Mouse (Mus musculus) hindbrain, embryonic 16.5 days (tissue): ENCODE measurements around the gene Myoc. TPM values are rescaled to one million over a fixed set of nuclear protein-coding genes. Genes with fewer than 3 reads are reported as not detected.
A peak's percentile ranks its signal among the peaks of the same experiment; 100 is the strongest.

Experiments used
- ATAC-seq: fragments of 200-750 bp; cut with Nextera tagmentation; 2 replicates; pipeline ENCODE4 v1.8.0; 2017; ENCODE audit warnings: moderate TSS enrichment, moderate library complexity
- H3K27ac ChIP-seq: fragments of 300-500 bp; sonication (generic); 2 replicates; pipeline ENCODE4 v1.5.1; 2014; ENCODE audit warnings: low read depth, mild to moderate bottlenecking, control low read depth, low read length, moderate library complexity
- H3K27me3 ChIP-seq: fragments of 300-500 bp; sonication (generic); replicated peaks from 2 replicates; pipeline ENCODE4 v1.6.1; 2014; ENCODE audit warnings: low read length; ENCODE audit not compliant: control insufficient read depth, insufficient read depth
- H3K36me3 ChIP-seq: fragments of 300-500 bp; sonication (generic); 2 replicates; pipeline ENCODE4 v1.6.1; 2014; ENCODE audit warnings: mild to moderate bottlenecking, low read length, moderate library complexity, mixed read lengths; ENCODE audit not compliant: control insufficient read depth, insufficient read depth
- H3K4me1 ChIP-seq: fragments of 300-500 bp; sonication (generic); 2 replicates; pipeline ENCODE4 v1.6.1; 2014; ENCODE audit warnings: low read depth, low read length; ENCODE audit not compliant: control insufficient read depth, insufficient read depth
- H3K4me2 ChIP-seq: fragments of 300-500 bp; sonication (generic); 2 replicates; pipeline ENCODE4 v1.6.1; 2014; ENCODE audit warnings: mild to moderate bottlenecking, low read length, control low read depth, moderate library complexity
- H3K4me3 ChIP-seq: fragments of 300-500 bp; sonication (generic); 2 replicates; pipeline ENCODE4 v1.5.1; 2014; ENCODE audit warnings: mild to moderate bottlenecking, low read length, control low read depth, moderate library complexity
- H3K9ac ChIP-seq: fragments of 300-500 bp; sonication (generic); 2 replicates; pipeline ENCODE4 v1.6.1; 2014; ENCODE audit warnings: low read depth, mild to moderate bottlenecking, control low read depth, low read length, moderate library complexity
- H3K9me3 ChIP-seq: fragments of 300-500 bp; sonication (generic); 2 replicates; pipeline ENCODE4 v1.6.1; 2014; ENCODE audit warnings: mild to moderate bottlenecking, low read length, moderate library complexity; ENCODE audit not compliant: control insufficient read depth
- WGBS: fragments of 180-500 bp; shearing (Covaris S2); extraction: QIAGEN DNeasy Blood & Tissue Kit; methylation state at CpG from one replicate; pipeline ENCODE4 v1.1.7; 2014; 5-methylcytosine and 5-hydroxymethylcytosine counted together
- polyA plus RNA-seq: library from polyadenylated mRNA; unstranded; fragments of >200 nt; fragmentation: Nextera tagmentation; extraction: Ambion mirVana; gene quantifications from 2 replicates; pipeline ENCODE4 v1.2.1, GENCODE M21; 2015

Gene Myoc
- polyA plus RNA-seq, 1 experiment from 2014 or later, result 0.10 TPM

DNA sequence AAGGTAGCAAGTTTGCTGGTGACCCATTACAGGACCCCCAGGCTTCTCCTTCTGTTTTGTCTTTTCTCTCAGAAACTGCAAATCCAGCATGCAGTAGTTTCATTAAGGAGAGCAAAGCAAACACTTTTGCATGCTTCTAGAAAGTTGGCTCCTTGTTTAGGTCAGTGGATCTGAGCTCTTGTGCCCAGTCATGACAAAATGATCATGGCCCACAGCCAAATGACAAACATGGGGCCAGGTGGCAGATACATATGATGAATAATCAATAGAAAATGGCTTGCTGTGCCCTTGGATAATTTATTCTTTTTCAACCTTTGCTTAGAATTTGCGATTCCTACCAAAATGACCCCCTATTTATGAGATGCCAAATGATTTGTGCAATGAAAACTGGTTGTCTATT is 906 bp downstream of the Myoc start:
- no peak overlapping the region for H3K4me2 ChIP-seq
- H3K9ac ChIP-seq, result no peak overlapping the region
- no peaks in the 10 kb centered on the region for H3K27me3 ChIP-seq
- no peaks in the 10 kb centered on the region for H3K36me3 ChIP-seq
- 72% methylated on average over 1 of the region's 1 CpGs for WGBS
- H3K4me3 ChIP-seq, result no peak overlapping the region
- H3K27ac ChIP-seq, result no peak overlapping the region
- no peaks in the 10 kb centered on the region for H3K4me1 ChIP-seq
- no peaks in the 10 kb centered on the region for H3K9me3 ChIP-seq
- ATAC-seq, result no peak

GRCm38 (mm10) chr1:162642591-162642990 is 3.6 kb downstream of the Myoc start:
- no peaks in the 10 kb centered on the region for H3K27me3 ChIP-seq
- no peak overlapping the region for H3K4me3 ChIP-seq
- no peaks in the 10 kb centered on the region for H3K36me3 ChIP-seq
- no peaks in the 10 kb centered on the region for H3K9me3 ChIP-seq
- H3K4me2 ChIP-seq, result no peak overlapping the region
- ATAC-seq, result no peak
- no peaks in the 10 kb centered on the region for H3K4me1 ChIP-seq
- 77% methylated on average over 3 of the region's 3 CpGs for WGBS
- H3K27ac ChIP-seq, result no peak overlapping the region
- H3K9ac ChIP-seq, result no peak overlapping the region

GRCm38 (mm10) chr1:162643752-162644151 is 4.8 kb downstream of the Myoc start:
- WGBS, result 50% methylated on average over 4 of the region's 4 CpGs
- Histone ChIP-seq H3K4me2 (no peak overlapping the region), H3K36me3 (no peaks in the 10 kb centered on the region), H3K9me3 (no peaks in the 10 kb centered on the region), H3K27ac (no peak overlapping the region), H3K27me3 (no peaks in the 10 kb centered on the region), H3K9ac (no peak overlapping the region), H3K4me1 (no peaks in the 10 kb centered on the region), H3K4me3 (no peak overlapping the region)
- ATAC-seq, result peak; percentile 78

DNA sequence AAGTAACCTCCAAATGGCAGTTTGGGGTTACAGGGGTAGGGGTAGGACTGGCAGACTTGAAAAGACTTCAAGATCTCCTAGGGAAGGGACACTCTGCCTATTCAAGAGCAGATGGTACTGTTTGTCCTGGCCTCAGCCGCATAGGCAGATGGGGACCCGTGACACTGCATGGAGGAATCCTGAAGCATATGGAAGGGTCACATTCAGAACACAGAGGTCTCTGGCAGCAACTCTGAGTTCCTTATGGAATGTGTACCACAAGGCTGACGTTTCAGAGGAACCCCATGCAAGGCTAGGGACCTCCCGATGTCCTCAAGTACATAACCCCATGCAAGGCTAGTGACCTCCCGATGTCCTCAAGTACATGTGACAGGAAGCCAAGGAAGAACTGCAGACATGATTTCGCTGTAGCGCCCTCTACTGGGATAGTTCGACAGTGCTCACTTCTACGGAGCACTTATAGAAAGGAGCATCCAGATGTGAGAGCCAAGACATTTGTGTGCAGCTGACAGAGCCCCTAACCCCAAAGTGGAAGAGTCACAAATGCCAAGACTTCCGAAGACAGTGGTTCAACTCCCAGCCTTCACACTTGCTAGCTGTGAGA is 7.2 kb downstream of the Myoc start:
- Histone ChIP-seq H3K27ac (no peak overlapping the region), H3K9ac (no peak overlapping the region), H3K4me1 (no peaks in the 10 kb centered on the region), H3K4me2 (no peak overlapping the region), H3K9me3 (no peaks in the 10 kb centered on the region), H3K27me3 (no peaks in the 10 kb centered on the region), H3K36me3 (no peaks in the 10 kb centered on the region), H3K4me3 (no peak overlapping the region)
- 82% methylated on average over 10 of the region's 10 CpGs for WGBS
- ATAC-seq, result no peak

DNA sequence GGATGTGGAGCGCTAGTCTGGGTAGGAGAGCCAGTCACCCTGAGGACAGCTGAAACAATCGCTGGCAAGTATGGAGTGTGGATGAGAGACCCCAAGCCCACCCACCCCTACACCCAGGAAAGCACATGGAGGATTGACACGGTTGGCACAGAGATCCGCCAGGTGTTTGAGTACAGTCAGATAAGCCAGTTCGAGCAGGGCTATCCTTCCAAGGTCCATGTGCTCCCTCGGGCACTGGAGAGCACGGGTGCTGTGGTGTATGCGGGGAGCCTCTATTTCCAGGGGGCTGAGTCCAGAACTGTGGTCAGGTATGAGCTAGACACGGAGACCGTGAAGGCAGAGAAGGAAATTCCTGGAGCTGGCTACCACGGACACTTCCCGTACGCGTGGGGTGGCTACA is 9.5 kb downstream of the Myoc start:
- no peak overlapping the region for H3K9ac ChIP-seq
- H3K27ac ChIP-seq, result no peak overlapping the region
- no peak overlapping the region for H3K4me3 ChIP-seq
- no peaks in the 10 kb centered on the region for H3K27me3 ChIP-seq
- no peaks in the 10 kb centered on the region for H3K4me1 ChIP-seq
- no peak overlapping the region for H3K4me2 ChIP-seq
- no peak for ATAC-seq
- WGBS, result 94% methylated on average over 14 of the region's 14 CpGs
- H3K9me3 ChIP-seq, result no peaks in the 10 kb centered on the region
- no peaks in the 10 kb centered on the region for H3K36me3 ChIP-seq

DNA sequence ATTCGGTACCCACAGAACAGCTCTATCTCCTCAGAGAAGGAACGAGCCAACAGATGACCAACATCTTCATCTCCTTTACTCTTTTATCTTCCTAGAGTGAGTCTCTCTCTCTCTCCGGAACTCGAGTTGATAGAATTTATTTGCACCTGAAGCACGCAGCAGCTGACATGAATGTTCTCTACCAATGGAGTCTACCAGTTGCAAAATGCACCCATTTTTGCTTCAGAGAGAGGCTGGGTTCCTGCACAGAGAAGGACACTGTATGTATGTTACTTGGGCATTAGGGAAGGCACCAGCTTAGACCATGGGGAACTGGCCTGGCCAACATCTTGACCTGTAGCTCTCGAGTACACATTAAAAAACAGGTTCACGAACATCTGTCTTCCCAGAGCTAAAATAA is 19.2 kb downstream of the Myoc start, which contains the start of gene Myocos:
Gene Myocos (minus strand): TSS at position 101 of the 400 bp plus-strand sequence.
- no peak within 1 kb of the TSS for H3K4me2 ChIP-seq
- no peak for ATAC-seq
- H3K9me3 ChIP-seq, result no peaks in the 10 kb centered on the region
- H3K4me3 ChIP-seq, result no peak within 1 kb of the TSS
- no peak within 1 kb of the TSS for H3K9ac ChIP-seq
- WGBS, result 92% methylated on average over 7 of the region's 7 CpGs
- H3K27ac ChIP-seq, result no peak within 1 kb of the TSS
- H3K4me1 ChIP-seq, result no peaks in the 10 kb centered on the region
- no peaks in the 10 kb centered on the region for H3K36me3 ChIP-seq
- H3K27me3 ChIP-seq, result no peaks in the 10 kb centered on the region

DNA sequence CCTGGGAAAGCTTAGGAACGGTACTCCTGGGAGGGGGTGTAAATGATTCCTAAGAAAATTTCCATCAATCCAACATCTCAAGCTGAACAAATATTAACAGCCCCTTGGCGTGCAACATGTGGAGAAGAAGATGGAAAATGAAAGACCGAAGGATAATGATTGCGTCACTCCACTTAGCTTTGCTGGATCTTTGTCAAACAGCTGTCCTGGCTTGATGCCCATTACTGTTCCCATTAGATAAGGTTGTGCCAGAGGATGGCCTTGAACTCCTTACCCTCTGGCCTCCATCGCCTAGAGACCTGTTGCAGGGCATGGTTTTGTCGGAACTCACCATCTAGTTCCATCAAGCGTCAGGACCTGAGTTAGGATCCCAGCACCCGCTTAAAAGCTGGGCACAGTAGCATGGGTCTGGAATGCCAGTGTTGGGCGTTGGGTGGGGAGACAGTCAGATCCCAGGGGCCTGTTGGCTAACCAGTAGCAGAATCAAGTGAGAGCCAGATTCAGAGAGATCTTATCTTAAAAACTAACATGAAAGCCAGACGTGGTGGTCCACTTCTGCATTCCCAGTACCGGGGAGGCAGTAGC is 21.4 kb downstream of the Myoc start:
- H3K36me3 ChIP-seq, result no peaks in the 10 kb centered on the region
- H3K4me1 ChIP-seq, result peaks cover under 1% of the 10 kb centered on the region
- no peak overlapping the region for H3K4me2 ChIP-seq
- no peaks in the 10 kb centered on the region for H3K27me3 ChIP-seq
- ATAC-seq, result no peak
- no peak overlapping the region for H3K27ac ChIP-seq
- no peak overlapping the region for H3K4me3 ChIP-seq
- no peaks in the 10 kb centered on the region for H3K9me3 ChIP-seq
- WGBS, result 89% methylated on average over 11 of the region's 11 CpGs
- H3K9ac ChIP-seq, result no peak overlapping the region

DNA sequence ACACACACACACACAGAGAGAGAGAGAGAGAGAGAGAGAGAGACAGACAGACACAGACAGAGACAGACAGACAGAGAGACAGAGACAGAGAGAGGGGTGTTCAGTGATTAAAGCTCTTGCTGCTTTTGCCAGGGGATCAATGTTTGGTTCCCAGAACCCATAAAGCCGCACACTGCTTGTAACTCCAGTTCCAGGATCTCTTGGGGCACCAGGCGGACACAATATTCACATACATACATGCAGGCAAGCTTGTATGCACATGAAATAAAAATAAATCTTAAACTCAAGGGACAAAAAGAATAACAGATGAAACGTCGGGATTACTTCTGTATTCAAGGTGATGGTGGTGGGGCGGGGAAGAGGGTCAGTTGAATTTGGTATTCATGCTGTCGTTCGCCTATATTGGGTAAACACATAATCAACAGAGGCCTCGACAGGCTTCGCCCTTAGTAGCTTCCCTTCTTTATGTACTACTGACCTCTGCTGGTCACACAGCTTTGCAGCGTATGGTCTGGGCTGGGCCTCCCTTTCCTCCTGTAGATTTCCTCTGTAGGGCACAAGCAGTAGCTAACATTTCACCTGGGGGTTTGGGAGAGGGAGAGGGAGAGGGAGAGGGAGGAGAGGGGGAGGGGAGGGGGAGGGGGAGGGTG is 26.0 kb downstream of the Myoc start:
- peak; percentile 98 for ATAC-seq
- Histone ChIP-seq H3K9ac (no peak overlapping the region), H3K9me3 (no peaks in the 10 kb centered on the region), H3K27ac (no peak overlapping the region), H3K4me2 (peak overlapping the region; percentile 66), H3K27me3 (no peaks in the 10 kb centered on the region), H3K4me1 (peaks cover 5% of the 10 kb centered on the region), H3K36me3 (no peaks in the 10 kb centered on the region), H3K4me3 (no peak overlapping the region; the same call in 1 of the 2 replicates)
- 11% methylated on average over 10 of the region's 10 CpGs for WGBS

DNA sequence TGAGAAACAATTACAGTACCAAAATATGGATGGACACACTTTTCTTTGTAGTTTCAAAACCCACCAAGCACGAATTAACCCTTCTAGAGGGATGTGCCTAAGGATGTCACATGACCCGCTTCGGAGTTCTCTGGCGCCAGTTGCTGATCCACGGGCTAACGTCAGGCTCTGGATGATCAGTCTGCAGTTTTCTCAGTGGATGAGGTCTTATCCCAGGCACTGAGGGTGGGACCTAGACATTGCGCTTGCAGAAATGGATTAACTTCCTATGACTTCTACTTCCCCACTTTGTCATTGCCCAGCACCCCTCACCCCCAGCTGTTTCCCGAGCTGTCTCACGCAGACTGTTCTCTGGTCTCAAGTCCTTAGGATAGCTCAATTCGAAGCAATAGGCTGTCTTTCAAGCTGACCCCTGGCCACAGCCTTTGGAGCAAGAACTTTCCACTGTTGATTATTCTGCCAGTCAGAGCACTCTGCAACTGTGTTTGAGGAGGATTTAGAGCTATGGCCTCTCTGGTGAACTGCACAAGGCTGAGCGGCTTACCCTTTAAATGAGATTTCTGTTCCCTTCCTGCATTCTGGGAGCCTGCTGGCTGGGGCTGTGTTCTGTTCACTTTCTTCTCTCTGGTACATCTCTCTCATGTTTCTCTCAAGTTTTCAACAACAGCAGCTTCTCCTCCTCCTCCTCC is 26.7 kb downstream of the Myoc start:
- H3K27ac ChIP-seq, result no peak overlapping the region
- no peaks in the 10 kb centered on the region for H3K27me3 ChIP-seq
- H3K4me1 ChIP-seq, result peaks cover 5% of the 10 kb centered on the region
- ATAC-seq, result peak; percentile 85
- H3K36me3 ChIP-seq, result no peaks in the 10 kb centered on the region; the same call in 1 of the 2 replicates
- H3K9ac ChIP-seq, result peak overlapping the region; percentile 59; the same call in 1 of the 2 replicates
- no peaks in the 10 kb centered on the region for H3K9me3 ChIP-seq
- H3K4me3 ChIP-seq, result peak overlapping the region; percentile 30
- WGBS, result 4% methylated on average over 11 of the region's 11 CpGs
- peak overlapping the region; percentile 66 for H3K4me2 ChIP-seq
